Mouse (Mus musculus) monocyte, adult 2 months (primary cell): ENCODE measurements around the gene Chd9.

Experiments
- DNase-seq, 2 experiments: peaks; one replicate each; pipeline ENCODE4 v3.0.0; 2022; ENCODE audit warnings: low spot score in 2 of 2, low read depth in 1 of 2

Chd9 gene

GRCm38 (mm10) chr8:90837440-90837839, 9.3 kb downstream of the Chd9 start:
- DNase-seq: no peak

- no peak for DNase-seq
Observed at GRCm38 (mm10) chr8:90839725-90840714, 11.9 kb downstream of the Chd9 start.

GRCm38 (mm10) chr8:90841321-90841720, 13.2 kb downstream of the Chd9 start:
- DNase-seq: no peak

DNA sequence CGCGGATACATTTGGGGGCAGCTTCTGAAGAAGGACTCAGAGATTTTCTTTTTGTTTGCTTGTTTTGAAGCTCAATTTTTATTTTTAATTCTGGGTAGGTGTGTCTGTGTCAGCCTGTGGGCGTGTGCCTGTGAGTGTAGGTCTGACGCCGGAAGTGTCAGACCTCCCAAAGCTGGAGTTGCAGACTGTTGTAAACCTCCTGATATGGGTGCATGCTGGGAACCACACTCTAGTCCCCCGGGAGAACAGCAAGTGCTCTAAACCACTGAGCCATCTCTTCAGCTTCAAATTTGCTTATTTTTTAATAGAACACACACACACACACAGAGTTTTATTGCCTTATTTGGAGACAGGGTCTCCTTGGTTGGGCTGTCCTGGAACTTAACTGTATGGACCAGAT, 15.0 kb downstream of the Chd9 start:
- DNase-seq: no peak

GRCm38 (mm10) chr8:90844179-90844967, 16.2 kb downstream of the Chd9 start:
- no peak for DNase-seq

DNA sequence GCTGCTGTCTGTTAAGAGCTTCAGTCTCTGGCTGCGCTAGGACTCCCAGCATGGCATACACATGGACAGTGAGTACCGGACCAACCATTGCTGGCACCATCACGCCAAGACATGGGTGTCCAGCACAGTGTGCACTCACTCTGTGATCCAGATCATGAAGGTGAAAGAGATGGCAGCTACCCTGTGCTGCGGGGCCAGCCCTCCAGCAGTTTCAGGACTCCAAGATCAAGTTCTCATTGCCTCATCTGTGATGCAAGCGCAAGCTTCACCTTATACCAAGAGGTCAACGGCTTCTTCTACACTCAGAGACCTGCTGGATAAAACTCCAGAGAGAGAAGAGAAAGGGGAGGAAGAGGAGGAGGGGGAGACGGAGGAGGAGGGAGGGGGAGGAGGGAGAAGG, 19.8 kb downstream of the Chd9 start:
- DNase-seq: no peak

- DNase-seq: no peak
Observed at GRCm38 (mm10) chr8:90849462-90850050, 21.4 kb downstream of the Chd9 start.

DNA sequence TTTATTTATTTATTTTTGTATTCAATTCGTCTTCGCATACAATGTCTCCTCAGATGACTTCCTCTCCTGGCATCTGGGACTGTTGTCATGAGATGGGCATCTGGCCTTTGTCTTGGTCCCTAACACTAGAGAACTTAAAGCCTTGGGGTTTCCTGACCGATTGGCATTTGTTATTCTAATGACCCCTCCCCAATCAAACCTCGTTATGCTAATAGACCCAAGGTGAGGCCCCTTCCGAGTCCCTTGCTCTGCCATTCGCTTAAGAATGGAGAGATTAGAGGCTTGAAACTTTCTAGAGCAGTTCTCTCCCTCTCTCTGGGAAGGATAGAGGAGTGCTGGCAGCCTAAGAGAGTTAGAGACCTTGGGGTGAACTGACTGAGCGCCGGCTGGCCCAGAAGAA, 23.4 kb downstream of the Chd9 start:
- DNase-seq: no peak

- DNase-seq: no peak
Observed at GRCm38 (mm10) chr8:90853971-90854670, 26.0 kb downstream of the Chd9 start.

GRCm38 (mm10) chr8:90854671-90855161, 26.6 kb downstream of the Chd9 start:
- no peak for DNase-seq

GRCm38 (mm10) chr8:90856171-90856570, 28.0 kb downstream of the Chd9 start:
- DNase-seq: no peak

DNA sequence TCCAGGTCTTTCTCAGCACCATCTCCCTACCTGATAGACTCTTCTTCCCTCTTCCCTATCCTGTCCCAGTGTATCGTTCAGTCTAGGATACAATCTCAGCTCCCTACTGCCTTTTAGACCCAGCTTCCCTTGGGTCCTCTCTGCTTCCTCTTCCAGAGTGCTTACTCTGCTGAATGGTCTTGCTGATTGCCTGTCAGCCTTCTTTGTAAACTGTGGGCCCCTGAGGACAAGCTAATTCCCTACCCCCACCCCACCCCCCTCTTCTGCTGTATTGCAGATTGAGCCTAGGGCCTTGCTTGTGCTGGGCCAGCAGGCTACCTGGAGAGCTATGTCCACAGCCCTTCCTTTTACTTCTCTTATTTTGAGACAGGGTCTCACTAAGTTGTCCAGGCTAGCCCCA, 28.8 kb downstream of the Chd9 start:
- DNase-seq: no peak

DNA sequence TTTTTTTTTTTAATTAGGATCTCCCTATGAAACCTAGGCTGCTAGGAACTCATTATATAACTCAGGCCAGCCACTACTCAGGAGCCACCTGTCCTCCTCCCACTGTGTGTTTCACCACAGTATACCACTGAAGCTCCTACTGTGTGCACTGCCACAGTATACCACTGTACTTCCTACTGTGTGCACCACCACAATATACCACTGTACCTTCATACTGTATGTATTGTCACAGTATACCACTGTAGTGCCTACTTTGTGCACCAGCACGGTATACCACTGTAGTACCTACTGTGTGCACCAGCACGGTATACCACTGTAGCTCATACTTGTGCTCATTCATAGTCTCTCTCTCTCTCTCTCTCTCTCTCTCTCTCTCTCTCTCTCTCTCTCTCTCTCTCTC, 29.9 kb downstream of the Chd9 start:
- DNase-seq: no peak

GRCm38 (mm10) chr8:90861266-90861944, 33.3 kb downstream of the Chd9 start:
- no peak for DNase-seq

DNA sequence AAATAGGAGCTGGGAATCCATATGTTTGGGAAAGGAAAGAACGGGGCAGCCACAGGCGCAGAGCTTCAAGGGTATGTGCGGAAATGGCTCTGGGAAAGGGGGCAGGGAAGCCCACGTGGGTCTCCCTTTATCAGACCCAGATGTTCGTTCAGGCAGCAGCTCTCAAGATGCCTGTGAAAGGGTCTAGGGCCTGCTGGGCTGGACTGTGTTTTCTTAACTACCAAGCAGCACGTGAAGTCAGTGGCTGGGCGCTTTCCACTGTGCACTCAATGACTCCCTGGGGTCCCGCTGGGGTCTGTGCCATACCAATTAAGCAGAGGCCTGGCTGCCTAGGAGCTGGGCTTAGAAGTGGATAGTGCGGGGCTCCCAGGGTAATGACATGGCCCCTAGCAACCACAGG, 33.9 kb downstream of the Chd9 start:
- no peak for DNase-seq

DNA sequence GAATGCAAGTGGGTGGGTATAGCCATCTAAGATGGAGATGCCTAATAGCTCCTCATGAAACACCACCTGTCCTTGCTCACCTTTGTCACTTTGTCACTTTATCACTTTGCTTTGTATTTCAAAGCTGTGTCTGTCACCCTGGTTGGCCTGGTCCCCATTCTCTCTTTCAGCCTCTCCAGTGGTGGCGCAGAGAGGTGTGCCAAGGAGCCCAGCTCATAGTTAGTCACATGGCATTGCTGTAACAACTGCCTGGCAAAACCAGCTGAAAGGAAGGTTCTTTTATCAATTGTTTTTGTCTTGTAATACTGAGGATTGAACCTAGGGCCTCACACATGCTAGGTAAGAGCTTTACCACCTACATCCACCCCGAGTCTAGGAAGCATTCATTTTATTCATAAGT, 38.9 kb downstream of the Chd9 start:
- DNase-seq: no peak

- DNase-seq: no peak
Observed at GRCm38 (mm10) chr8:90867911-90868310, 39.8 kb downstream of the Chd9 start.

DNA sequence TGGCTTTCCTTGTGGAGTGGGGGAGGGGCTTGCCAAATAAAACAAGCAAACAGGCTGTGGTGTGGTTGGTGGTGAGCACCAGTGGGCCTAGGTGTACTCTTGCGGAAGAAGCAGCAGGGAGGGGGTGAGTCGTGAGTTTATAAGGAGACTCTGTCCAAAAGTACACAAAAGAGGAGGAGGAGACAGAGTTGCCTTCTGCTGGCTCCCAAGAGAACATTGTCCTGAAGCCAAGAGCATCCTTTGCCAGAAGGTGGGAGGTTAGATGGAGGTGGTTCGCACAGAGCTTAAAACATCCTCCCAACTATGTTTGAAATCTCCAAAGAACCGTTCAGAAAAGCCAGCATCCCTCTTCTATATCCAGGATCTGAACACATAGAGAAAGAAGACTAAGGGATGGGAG, 40.2 kb downstream of the Chd9 start:
- DNase-seq: no peak

GRCm38 (mm10) chr8:90869071-90869919, 41.1 kb downstream of the Chd9 start:
- peak in 1 of 2 experiments; percentile 16 for DNase-seq
